Mouse (Mus musculus) liver, postnatal 0 days (tissue): ENCODE measurements around the gene Habp2. TPM values are rescaled to one million over a fixed set of nuclear protein-coding genes. Genes with fewer than 3 reads are reported as not detected.

ENCODE experiments used
- ATAC-seq: fragments of 200-750 bp; cut with Nextera tagmentation; 2 replicates; pipeline ENCODE4 v1.8.0; 2017; ENCODE audit warnings: mild to moderate bottlenecking, moderate library complexity
- DNase-seq: peaks from one replicate; pipeline ENCODE4 v3.0.0-alpha.2; 2016
- H3K27ac ChIP-seq: fragments of 300-500 bp; sonication (generic); 2 replicates; pipeline ENCODE4 v1.5.1; 2014; ENCODE audit warnings: antibody characterized with exemption, moderate library complexity, mild to moderate bottlenecking, low read depth
- H3K27me3 ChIP-seq: fragments of 300-500 bp; sonication (generic); 2 replicates; pipeline ENCODE4 v1.6.1; 2014; ENCODE audit warnings: low read length, control low read depth, mixed read lengths; ENCODE audit not compliant: insufficient read depth
- H3K36me3 ChIP-seq: fragments of 300-500 bp; sonication (generic); replicated peaks from 2 replicates; pipeline ENCODE4 v1.6.1; 2014; ENCODE audit warnings: mild to moderate bottlenecking, control low read depth, low read length, moderate library complexity, mixed read lengths; ENCODE audit not compliant: insufficient read depth
- H3K4me1 ChIP-seq: fragments of 300-500 bp; sonication (generic); 2 replicates; pipeline ENCODE4 v1.6.1; 2014; ENCODE audit warnings: antibody characterized with exemption, mild to moderate bottlenecking, control low read depth; ENCODE audit not compliant: insufficient read depth
- H3K4me2 ChIP-seq: fragments of 300-500 bp; sonication (generic); 2 replicates; pipeline ENCODE4 v1.6.1; 2014; ENCODE audit warnings: low read depth, mild to moderate bottlenecking, low read length, moderate library complexity, mixed read lengths
- H3K4me3 ChIP-seq: fragments of 300-500 bp; sonication (generic); 2 replicates; pipeline ENCODE4 v1.5.1; 2014; ENCODE audit warnings: low read depth, low read length
- H3K9ac ChIP-seq: fragments of 300-500 bp; sonication (generic); replicated peaks from 2 replicates; pipeline ENCODE4 v1.6.1; 2014; ENCODE audit warnings: mild to moderate bottlenecking, moderate library complexity
- H3K9me3 ChIP-seq: fragments of 300-500 bp; sonication (generic); 2 replicates; pipeline ENCODE4 v1.6.1; 2016; ENCODE audit warnings: mild to moderate bottlenecking, control low read depth, low read length, mixed read lengths
- CTCF ChIP-seq: sonication (generic); IDR thresholded peaks from 2 replicates; pipeline ENCODE4 v1.5.1; 2016; ENCODE audit warnings: antibody characterized with exemption, low read depth
- EP300 ChIP-seq: IDR thresholded peaks from 2 replicates; pipeline ENCODE4 v1.6.1; 2016; ENCODE audit warnings: antibody characterized with exemption, low read depth, mild to moderate bottlenecking
- WGBS: fragments of 180-500 bp; shearing (Covaris S2); extraction: QIAGEN DNeasy Blood & Tissue Kit; methylation state at CpG from one replicate; pipeline ENCODE4 v1.1.7; 2014; ENCODE audit not compliant: insufficient replicate concordance; 5-methylcytosine and 5-hydroxymethylcytosine counted together
- polyA plus RNA-seq: library from polyadenylated mRNA; unstranded; fragments of >200 nt; fragmentation: Nextera tagmentation; extraction: Ambion mirVana; gene quantifications from 2 replicates; pipeline ENCODE4 v1.2.1, GENCODE M21; 2015

Gene Habp2
- polyA plus RNA-seq, 1 experiment from 2014 or later, result 48.4 TPM

GRCm38 (mm10) chr19:56368912-56369311 lies 82.0 kb downstream of the Habp2 start:
- no peak overlapping the region for H3K27ac ChIP-seq
- WGBS, result 62% methylated on average over 7 of the region's 7 CpGs
- no peak for DNase-seq
- H3K9ac ChIP-seq, result no peak overlapping the region
- H3K27me3 ChIP-seq, result no peaks in the 10 kb centered on the region
- H3K9me3 ChIP-seq, result no peaks in the 10 kb centered on the region
- H3K4me1 ChIP-seq, result peaks cover 10% of the 10 kb centered on the region
- H3K4me3 ChIP-seq, result no peak overlapping the region
- H3K36me3 ChIP-seq, result no peaks in the 10 kb centered on the region
- no peak for TF ChIP-seq CTCF
- TF ChIP-seq EP300, result no peak
- H3K4me2 ChIP-seq, result no peak overlapping the region
- ATAC-seq, result no peak

Other genes with a start within 250 kb of the Habp2 start
- gene Nrap, start 102.9 kb downstream of the Habp2 start, polyA plus RNA-seq, result 0.16 and 0.47 TPM in 2 replicates
- 9.8 and 10.1 TPM in 2 replicates for gene Casp7, start 110.0 kb downstream of the Habp2 start, polyA plus RNA-seq
- gene Plekhs1, start 174.5 kb downstream of the Habp2 start, polyA plus RNA-seq, result not detected in 2 replicates